Mouse (Mus musculus): ENCODE results near the gene Tgm2.

DNA sequence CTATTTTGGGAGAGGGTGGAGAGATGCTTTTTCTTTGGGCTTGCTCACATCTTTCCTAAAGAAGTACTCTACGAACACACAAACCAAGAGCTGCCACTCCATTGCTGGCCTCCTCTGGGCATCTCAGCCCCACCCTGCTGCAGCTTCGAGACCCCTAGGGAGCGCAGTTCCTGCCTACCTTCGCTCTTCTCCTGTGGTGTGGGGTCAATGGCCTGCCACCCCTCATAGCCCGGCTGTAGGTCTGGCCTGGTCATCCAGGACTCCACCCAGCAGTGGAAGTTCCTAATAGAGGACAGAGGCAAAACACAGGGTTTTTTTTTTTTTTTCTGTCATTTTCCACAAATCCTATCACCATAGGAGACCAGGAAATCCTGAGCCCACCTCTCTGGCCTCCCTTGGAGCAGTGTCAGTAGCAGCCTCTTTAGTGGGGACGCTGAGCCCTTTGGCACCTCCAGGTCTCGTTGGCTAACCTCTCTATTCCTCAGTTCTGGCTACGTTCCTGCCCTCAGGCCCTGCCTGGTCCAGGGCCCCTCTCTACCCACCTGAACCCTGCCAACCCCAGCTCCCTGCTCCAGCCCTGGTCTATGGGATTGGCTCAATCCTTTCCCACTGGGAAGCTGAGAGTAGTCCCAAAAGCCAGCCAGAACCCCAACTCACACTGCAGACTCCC is 17.6 kb downstream of the Tgm2 start:
- TF ChIP-seq MAFK (IDR thresholded peaks at IDR 0.05; ENCODE audit: insufficient read depth, low read depth, low read length) (no peak), CHD2 (IDR thresholded peaks at IDR 0.05; ENCODE audit: low read depth, low read length) (no peak), ZC3H11A (IDR thresholded peaks at IDR 0.05; ENCODE audit: borderline replicate concordance, low read depth, low read length) (no peak), HCFC1 (IDR thresholded peaks at IDR 0.05; ENCODE audit: borderline replicate concordance, insufficient read depth, low read length) (no peak)
